Mouse (Mus musculus): Measurements from ENCODE around the gene Gm10408.
"Not testable (repeated sequence)": the region's sequence is repeated elsewhere in the genome, so short reads cannot be mapped to it uniquely, and the experiment has no call there.

Gene Gm10408

DNA sequence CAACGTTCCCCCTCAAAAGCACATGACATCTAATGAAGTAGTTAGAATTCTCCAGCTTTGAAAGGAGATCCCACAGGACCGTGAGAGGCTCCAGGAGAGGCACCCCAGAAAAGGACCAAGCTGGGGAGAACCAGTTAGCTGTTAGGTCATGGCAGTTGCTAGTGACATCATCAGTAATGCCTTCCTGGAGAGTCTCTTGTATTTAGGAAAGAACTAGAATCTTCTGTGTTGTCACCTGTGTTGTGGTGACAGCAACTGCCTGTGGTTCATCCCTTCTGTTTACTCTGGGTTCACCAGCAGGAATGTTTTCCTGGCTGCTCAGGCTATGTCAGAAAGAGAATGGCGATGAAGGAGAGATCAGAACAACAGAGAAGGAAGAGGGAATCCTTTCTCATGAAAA lies at the start of gene Gm10408:
Gene Gm10408 (plus strand): TSS at position 301 of the 400 bp plus-strand sequence.
- DNase-seq = not testable (repeated sequence)

GRCm38 (mm10) chr14:3412314-3412713 lies 36.9 kb upstream of the Gm10408 start, which contains the start of gene Gm10409:
TSS of gene Gm10409 (plus strand) at chr14:3412614.
- not testable (repeated sequence) for DNase-seq

DNA sequence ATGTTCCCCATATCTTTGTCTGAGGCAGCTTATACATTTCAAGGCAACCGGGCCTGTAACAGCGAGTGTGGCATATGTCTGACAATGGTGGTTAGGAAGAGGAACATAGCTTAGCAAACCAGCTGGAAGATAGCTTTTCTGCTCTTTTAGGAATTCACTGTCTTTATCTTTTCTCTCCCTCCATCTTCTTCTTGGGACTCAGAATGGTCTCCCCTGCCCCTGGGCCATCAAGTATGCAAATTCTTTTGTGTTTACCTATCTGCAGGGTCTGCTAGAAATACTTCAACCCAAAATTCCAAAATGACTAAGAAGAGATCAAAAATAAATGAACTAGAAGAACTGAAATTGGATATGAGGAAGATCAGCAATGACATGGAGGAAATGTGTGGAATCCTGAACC lies 21.4 kb upstream of the Gm10408 start, which contains the start of gene Gm3005:
Gene Gm3005 (plus strand): TSS at position 301 of the 400 bp plus-strand sequence.
- DNase-seq = not testable (repeated sequence)

All from cerebellum, postnatal 36 days (tissue).